Mouse (Mus musculus): ENCODE results near the gene Egfl6.
A peak's percentile ranks its signal among the peaks of the same experiment; 100 is the strongest.

Gene Egfl6

DNA sequence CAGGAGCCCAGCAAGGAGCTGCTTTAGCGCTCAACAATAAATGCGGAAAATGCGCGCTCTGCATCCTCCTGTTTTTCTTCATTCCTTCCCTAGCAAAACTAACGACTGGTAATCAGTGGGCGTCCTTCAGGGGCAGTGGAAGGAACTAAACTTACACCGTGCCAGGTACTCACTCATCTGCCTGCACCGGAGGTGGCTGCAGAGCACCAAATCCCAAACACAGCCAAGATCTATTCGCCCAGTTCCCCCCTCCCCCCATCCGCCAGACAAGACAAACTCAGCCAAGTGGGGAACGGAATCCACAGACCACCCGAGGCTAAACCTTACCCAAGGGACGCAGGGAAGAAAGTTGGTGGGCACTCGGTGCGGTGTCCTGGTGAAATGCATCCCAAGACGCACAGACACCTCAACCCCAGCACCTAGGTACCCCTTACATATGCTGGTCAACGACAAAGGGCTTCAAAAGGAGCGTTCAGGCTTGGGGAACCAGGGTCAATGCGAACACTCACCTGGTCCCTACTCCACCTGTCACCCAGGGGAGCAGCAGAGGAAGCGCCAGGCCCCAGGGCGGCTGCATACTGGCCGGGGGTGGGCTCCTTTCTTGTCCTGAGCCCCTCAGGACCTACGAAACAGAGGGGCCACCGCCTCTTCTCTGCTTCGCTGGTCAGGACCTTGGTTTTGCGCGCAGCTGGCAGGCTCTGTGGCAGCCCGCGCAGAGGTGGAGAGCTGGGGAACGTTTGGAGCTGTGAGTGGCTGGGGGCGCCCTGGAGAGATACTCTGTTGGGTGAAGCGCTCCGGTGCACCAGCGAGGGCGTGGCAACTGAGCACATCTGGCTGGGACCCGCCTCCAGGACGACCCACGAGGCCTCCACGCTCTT is at the start of gene Egfl6:
Gene Egfl6 (minus strand): TSS at position 774 of the 878 bp plus-strand sequence.
- peak; percentile 10 to 30 for DNase-seq

DNA sequence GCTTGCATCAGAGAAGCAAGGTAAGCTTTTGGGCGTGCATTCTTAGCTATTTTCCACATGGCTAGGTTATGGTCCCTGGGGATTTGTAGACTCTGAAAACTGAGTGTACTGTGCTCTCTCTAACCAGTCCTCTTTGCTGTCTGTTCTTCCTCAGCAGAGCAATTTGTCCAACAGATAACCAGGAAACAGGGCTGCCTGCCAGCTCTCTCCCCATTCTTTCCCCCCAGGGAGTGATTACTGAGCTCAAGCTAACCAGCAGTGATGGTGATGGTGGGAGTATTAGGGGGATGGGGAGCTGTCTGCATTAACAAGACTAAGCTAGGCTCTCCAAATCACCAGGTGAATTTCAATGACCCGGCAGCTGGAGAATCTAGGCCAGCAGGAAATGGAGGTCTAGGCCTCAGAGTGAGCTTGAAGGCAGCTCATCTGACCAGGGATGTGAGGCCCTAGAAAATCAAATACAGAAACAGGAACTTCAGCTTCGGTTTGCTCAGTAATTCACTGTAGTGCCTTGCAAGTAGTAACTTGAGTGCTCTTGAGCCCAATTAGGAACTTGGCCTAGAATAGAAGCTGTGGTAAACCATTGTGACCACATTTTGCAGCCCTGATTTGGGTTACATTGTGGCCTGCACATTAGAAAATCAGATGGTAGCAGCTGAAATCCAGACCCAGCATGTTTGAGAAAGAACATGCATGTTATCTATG is 41.5 kb upstream of the Egfl6 start:
- DNase-seq = peak in 1 of 2 experiments; percentile 6

- no peak for DNase-seq
Observed at GRCm38 (mm10) chrX:166626174-166626573, 40.7 kb upstream of the Egfl6 start.

- no peak for DNase-seq
Observed at GRCm38 (mm10) chrX:166623176-166623575, 37.7 kb upstream of the Egfl6 start.

DNA sequence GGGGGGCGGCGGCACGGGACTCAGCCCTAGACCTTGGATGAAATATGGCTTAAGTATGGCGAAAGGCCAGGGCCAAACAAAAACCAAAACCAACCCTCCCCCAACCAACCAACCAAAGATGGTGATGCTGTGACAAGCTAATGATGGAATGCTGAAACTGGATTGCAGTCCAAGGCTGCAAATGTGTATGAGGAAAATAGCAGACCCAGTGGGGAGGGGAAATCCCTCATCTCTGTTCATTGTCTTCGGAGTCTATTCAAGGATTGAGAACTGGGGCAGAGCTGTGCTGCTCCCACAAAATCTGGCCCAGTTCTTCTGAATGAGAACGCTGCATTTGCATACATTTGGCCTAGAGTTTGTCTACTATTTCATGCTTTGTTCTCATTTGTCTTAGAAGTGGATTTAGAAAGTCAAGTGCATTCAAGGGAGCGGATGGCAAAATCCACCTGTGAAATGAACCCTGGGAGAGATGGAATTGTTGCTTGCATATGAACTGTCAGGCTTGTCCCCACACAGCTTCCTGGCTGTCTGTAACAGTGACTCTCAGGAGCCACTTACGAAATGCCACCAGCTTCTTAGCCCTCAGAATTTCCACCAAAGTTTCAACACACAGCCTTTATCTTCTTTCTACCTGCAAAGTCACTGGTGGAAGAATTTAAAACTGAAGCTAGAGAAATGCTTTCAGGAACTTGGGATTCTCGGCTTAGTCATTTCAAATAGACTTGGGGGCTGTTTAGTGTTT is 36.2 kb upstream of the Egfl6 start:
- no peak for DNase-seq

DNA sequence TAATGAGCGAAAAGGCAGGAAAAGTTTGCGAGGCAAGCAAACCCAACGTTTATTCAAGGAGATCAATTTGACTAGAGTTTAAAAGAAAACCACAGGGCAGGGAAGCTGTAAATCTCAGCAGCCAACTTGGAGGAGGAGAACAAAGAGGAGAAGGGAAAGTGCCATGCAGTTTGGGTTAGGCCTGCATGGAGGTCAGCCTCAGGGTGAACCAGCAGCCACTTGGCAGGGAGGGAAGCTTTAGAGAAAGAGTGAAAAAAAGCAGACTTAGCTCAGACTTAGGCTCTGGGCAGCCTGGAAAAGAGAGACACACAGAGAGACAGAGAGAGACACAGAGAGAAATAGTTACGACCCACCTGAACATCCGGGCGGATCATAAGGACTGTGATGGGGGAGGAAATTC is 35.4 kb upstream of the Egfl6 start:
- DNase-seq = no peak

DNA sequence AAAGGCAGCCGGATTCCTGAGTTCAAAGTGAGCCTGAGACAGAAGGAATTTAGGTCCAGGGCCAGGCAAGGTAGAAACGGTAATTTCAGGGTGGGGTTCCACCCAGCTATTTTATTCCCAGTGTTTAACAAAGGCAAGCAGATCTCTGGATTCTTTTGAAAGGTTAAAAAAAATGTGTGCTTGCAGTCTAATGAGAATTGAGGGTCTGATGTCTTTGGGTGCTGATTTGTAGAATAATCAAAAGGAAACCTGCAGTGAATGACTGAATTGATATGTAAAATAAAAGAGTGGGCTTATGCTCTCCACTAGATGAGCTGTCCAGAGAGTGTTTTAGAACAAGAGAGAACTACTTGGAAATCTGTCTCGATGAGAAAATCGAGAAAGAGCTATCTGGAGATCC is 33.6 kb upstream of the Egfl6 start:
- no peak for DNase-seq

DNA sequence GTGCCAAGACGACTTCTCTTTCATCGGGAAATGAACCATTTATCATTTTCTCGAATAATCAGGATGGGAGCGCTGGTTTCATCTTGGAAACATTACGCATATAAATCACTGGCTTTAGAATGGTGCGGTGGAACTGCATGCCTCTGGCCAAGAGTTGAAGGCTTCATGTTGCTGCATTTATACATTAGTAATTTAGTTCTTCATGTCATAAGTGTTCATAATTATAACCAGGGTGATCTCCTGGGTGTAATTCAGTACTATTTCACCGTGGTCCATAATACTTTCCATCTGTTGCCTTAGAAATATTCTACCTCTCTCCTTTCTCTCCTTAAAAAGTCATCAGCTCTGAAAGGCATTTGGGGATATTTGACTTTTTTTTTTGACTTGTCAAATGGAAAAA is 29.7 kb upstream of the Egfl6 start:
- DNase-seq = no peak

- DNase-seq = no peak
Observed at GRCm38 (mm10) chrX:166576111-166576510, 9.4 kb downstream of the Egfl6 start.

DNA sequence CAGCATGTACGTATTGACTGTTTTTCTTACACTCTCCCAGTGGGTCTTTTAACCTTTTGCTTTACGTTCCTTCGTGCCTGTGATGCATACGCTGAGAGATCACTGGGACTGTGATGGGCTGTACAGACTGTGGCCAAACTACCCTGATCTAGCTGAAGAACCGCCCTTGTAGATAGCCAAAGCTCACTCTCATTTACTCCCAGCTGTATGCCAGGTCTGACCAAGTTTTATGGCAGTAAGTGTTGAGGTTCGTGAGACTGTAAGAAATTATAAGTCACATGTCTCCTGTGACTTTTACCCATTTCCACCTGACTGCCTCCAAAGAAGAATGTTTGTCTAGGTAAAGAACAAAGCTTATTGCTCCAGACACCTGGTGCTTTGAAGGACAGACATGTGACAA is 19.5 kb downstream of the Egfl6 start:
- DNase-seq = no peak

DNA sequence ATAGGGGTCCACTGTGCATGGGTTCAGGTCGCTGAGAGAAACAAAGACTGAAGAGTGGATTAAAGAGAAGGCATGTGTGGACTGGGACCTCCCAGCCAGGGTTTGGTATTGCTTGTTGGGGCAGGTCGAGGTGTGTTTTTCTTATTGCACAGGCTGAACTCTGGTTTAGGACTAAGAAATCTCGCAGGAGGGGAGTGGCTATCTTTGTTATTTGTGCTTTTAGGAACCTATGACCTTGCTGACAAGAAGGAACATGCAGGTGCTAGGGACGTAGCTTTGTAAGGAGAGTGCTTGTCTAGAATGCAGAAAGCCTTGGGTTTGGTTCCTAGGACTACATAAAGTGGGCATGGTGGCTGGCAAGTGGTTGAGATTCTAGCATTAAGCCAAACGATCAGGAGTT is 20.1 kb downstream of the Egfl6 start:
- DNase-seq = no peak

DNA sequence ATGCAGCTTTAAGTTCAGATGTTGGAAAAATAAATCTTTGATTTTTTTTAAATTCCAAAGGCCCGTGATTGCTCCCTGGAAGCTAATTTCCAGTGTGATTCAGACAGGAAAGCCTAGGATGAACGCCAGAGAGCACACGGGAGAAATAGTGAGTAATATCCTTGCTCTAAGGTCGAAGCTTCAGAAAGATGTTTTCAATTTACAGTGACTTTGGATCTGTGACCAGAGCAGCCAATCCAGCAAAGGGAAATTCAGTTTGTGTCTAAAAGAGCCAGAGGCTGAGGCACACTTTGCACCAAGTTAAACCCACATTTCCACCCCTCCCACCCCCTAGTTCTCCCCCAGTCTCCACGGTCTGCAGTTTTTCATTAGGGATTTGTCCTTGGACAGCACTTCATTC is 20.6 kb downstream of the Egfl6 start:
- DNase-seq = no peak

- DNase-seq = no peak
Observed at GRCm38 (mm10) chrX:166559333-166559732, 26.2 kb downstream of the Egfl6 start.

DNA sequence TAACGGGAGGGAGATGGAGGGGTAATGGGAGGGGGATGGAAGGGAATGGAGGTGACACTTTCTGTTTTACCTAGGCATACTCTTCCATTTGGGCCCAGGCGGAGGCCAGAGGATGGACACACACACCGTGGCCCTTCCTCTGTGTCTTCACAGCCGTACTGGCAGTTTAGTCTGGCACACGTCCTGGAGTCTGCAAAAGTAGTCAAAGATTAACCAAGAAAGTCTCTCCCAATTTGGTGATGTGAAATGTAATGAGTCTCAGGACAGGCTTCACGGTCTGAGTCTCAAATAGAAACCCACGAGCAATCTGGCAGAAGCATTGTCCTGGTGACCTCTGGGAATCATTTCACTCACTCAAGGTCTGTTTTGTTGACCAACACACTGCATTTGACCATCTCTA is 33.2 kb downstream of the Egfl6 start:
- no peak for DNase-seq

DNA sequence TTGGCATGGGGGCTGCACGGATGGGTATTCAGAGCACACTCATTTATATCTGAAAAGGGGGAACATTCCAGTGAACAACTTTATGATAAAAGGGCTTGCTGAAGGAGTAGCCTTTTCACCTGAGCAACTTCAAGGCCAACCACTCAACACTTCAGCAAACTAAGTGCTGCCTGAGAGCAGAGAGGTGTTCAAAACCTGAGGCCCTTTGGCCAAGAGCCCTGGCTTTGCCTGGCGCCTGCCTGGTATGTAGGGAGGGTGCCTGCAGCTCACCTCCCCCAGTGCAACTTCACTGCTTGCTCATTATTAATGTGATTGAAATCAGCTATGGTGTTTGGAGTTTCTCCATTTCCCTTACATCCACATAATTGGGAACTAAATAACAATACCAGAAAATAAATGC is 39.0 kb downstream of the Egfl6 start:
- no peak for DNase-seq

DNA sequence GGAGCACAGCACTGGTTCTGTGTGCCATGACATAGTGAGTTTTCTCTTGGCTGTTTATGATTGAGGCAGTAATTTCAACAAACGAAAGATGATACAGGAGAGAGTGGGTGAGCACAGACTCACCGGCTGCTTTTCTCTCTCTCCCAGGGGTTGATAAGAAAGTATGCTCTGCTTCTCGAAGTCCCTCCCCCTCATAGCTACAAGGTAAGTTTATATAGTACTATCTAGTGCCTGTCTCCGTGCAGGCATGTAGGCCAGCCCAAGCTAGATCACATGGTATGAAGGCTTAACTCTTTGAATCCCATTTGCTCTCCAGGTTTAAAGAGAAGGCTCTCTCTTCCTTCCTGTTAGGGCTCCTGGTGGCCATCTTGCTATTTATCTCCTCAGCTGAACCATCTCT is 50.4 kb downstream of the Egfl6 start:
- DNase-seq = no peak

DNA sequence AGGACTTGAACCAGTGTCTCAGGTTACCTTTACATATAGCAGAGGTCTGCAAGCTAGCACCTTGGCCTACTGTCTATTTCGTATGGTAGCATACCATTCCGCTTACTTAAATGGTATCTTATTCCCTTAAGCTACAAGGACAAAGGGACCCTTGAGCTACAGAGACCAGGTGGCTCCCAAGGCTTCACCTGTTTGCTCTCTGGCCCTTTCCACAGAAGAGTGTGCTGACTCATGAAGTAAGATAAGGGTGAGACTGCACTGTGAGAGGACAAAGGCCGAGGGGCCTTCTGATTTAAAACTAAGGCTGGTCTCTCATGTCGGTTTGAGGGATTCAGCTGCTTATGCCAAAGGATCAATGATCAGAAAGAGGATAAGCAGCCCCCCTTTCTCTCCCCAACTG is 52.1 kb downstream of the Egfl6 start:
- DNase-seq = no peak

DNA sequence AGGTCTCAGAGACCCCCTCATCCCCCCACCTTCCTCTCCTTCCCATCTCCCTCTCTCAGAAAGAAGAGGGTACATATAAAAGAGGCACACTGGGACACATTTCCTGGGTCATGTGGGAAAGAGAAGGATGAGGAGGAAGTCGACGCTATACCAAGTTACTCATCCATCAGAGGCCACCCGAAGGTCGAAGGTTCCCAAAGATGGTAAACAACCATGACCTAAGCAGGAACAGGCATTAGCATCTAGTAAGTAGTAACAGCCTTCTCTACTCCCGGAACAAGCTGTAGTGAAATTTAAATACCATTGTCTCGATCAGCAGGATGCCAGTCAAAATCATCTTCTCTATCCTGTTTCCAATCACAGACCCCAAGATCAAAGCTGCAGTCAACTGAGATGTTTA is 53.8 kb downstream of the Egfl6 start:
- no peak for DNase-seq

GRCm38 (mm10) chrX:166528126-166528525 is 57.4 kb downstream of the Egfl6 start:
- no peak for DNase-seq

DNA sequence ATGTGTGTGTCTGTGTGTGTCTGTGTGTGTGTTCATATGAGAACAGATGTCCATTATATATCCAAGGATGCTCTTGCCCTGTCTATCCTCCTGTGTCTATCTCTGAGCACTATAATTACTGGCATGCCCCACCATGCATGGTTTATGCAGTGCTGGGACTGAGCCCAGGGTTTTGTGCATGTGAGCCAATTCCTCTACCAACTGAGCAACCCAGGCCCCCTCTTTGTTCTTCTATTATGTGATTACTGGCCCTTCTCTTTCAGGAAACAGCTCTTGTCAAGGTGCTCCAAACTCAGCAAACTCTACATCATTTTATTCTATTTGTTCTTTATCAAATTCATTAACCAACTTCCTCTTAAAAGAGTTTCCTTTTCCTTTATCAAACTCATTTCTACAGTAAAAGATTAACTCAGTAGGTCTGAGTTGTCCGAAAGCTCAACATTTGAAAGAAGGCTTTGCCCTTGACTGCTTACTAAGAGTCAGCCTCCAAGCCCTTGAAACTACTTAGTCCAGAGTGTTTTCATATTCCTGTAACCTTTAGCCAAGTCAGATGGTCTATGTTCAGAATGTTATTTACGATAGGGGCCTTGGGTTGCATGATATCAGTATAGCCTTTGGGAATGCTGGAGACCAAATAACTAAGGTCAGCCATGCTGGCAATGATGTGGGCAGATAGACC is 59.7 kb downstream of the Egfl6 start:
- DNase-seq = no peak

GRCm38 (mm10) chrX:166520782-166521181 is 64.7 kb downstream of the Egfl6 start:
- no peak for DNase-seq

- no peak for DNase-seq
Observed at GRCm38 (mm10) chrX:166518345-166518744, 67.2 kb downstream of the Egfl6 start, which contains the start of gene Tceanc. TSS of gene Tceanc (minus strand) at chrX:166518567.

DNA sequence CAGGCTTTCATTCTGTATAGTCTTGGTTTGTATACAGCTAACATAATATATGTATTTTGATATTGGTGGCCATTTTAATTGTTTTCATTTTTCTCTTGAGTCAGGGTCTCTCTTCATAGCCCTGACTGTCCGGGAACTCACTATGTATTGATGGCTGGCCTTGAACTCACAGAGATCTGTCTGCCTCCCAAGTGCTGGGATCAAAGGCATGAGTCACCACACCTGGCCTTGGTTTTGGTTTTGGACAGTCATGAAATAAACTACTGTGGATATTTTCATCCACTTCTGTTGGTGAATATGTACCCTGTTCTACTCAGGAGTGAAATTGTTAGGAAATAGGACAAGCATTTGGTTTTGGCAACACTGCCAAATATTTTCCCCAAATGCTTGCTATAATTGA is 68.9 kb downstream of the Egfl6 start:
- no peak for DNase-seq

Measured in spleen, adult 18-20 months (tissue).